Mouse (Mus musculus): ENCODE data around the gene AL731706.2.
A peak's percentile ranks its signal among the peaks of the same experiment; 100 is the strongest.

GRCm38 (mm10) chr2:136891068-136891950, 5.8 kb upstream of the AL731706.2 start, which contains the start of the genes Slx4ip, AL731706.1 and Mkks:
- TF ChIP-seq CTCF (IDR thresholded peaks at IDR 0.05) (peak; percentile 11; the same call in 1 of the 2 replicates), POLR2A (IDR thresholded peaks at IDR 0.05; ENCODE audit: insufficient read depth, low read depth, low read length) (peak; percentile 92)

Data from heart, adult 2 months (tissue).